Mouse (Mus musculus) frontal cortex, postnatal 10 days (tissue): Measurements from ENCODE around the gene Pbdc1.
"Not testable (repeated sequence)": the region's sequence is repeated elsewhere in the genome, so short reads cannot be mapped to it uniquely, and the experiment has no call there.

Experiments used
- DNase-seq, 2 experiments: peaks; one replicate each; pipeline ENCODE4 v3.0.0; 2022; ENCODE audit warnings: low spot score in 2 of 2, mixed read lengths in 1 of 2

Pbdc1 gene

GRCm38 (mm10) chrX:105079615-105080092 is at the start of gene Pbdc1:
Gene Pbdc1, plus strand, starts transcription at chrX:105079756.
- peak; percentile 83 to 94 for DNase-seq

- DNase-seq, result no peak
These were observed 41.9 kb upstream of the Pbdc1 start for GRCm38 (mm10) chrX:105037666-105038065.

- no peak for DNase-seq
These were observed 15.3 kb upstream of the Pbdc1 start for GRCm38 (mm10) chrX:105064294-105064693.

- no peak for DNase-seq
These were observed 14.8 kb upstream of the Pbdc1 start for GRCm38 (mm10) chrX:105064801-105065200.

- DNase-seq, result peak; percentile 65 to 83
These were observed 9.7 kb upstream of the Pbdc1 start for GRCm38 (mm10) chrX:105069671-105070503.

GRCm38 (mm10) chrX:105079151-105079550 is 405 bp upstream of the Pbdc1 start:
- DNase-seq, result no peak

GRCm38 (mm10) chrX:105080096-105080495 is 540 bp downstream of the Pbdc1 start:
- DNase-seq, result no peak

GRCm38 (mm10) chrX:105083013-105083412 is 3.5 kb downstream of the Pbdc1 start:
- not testable (repeated sequence) for DNase-seq

- no peak for DNase-seq
These were observed 24.6 kb downstream of the Pbdc1 start for GRCm38 (mm10) chrX:105104175-105104574.

GRCm38 (mm10) chrX:105114994-105115393 is 35.4 kb downstream of the Pbdc1 start:
- DNase-seq, result no peak

GRCm38 (mm10) chrX:105120275-105121226 is 41.0 kb downstream of the Pbdc1 start, which contains the start of gene Magee1:
Gene Magee1, plus strand, starts transcription at chrX:105120378.
- peak; percentile 75 for DNase-seq

- peak; percentile 68 to 81 for DNase-seq
These were observed 41.8 kb downstream of the Pbdc1 start for GRCm38 (mm10) chrX:105121227-105121865.

- peak in 1 of 2 experiments; percentile 8 for DNase-seq
These were observed 45.3 kb downstream of the Pbdc1 start for GRCm38 (mm10) chrX:105124903-105125302.

- no peak for DNase-seq
These were observed 72.4 kb downstream of the Pbdc1 start for GRCm38 (mm10) chrX:105151872-105152461.

GRCm38 (mm10) chrX:105165007-105165406 is 85.5 kb downstream of the Pbdc1 start:
- DNase-seq, result not testable (repeated sequence)
